Mouse (Mus musculus) left cerebral cortex, postnatal 14 days (tissue): ENCODE results near the gene Mphosph9. TPM values are rescaled to one million over a fixed set of nuclear protein-coding genes. Genes with fewer than 3 reads are reported as not detected.

Experiments
- DNase-seq, 2 experiments: peaks; one replicate each; pipeline ENCODE4 v3.0.0; 2021 to 2022; ENCODE audit warnings: low spot score in 2 of 2, mixed read lengths in 1 of 2
- intact Hi-C: fragments of 180-260 bp; cut with DNase I; formaldehyde crosslinking; loops from one replicate; pipeline ENCODE4 v1.15.1; 2025
- total RNA-seq, 2 experiments: library from RNA; stranded (reverse); gene quantifications; 2 replicates each; pipeline ENCODE4 v1.2.3; 2021

Mphosph9 gene
- total RNA-seq, 2 experiments from 2014 or later, result 17.5 to 18.9 TPM

DNA sequence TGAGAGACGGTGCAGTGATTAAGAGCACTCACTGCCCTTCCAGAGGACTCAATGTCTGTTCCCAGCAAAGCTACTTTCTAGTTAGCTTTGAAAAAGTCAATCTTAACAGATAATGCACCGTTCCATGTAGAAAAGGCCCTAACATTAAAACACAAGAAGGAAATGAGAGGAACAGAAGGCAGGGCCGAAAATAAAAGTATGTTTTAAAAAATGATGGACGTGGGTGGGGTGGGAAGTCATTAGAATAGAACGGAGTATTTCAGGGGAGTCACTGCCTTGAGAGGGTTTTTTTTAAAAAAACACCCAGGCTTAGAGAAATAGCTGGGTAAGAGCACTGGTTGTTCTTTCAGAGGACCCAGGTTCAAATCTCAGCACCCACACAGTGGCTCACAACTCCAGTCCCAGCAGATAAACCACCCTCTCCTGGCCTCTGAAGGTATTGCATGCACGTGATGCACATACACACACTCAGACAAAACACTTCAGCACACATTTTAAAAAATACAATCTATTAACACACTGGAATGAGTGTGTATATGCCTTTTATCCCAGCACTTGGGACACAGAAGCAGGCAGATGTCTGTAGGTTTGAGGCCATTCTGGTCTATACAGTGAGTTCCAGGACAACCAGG lies 40.0 kb downstream of the Mphosph9 start:
- DNase-seq, result peak; percentile 44 to 46
- intact Hi-C loops, result no loop called here

DNA sequence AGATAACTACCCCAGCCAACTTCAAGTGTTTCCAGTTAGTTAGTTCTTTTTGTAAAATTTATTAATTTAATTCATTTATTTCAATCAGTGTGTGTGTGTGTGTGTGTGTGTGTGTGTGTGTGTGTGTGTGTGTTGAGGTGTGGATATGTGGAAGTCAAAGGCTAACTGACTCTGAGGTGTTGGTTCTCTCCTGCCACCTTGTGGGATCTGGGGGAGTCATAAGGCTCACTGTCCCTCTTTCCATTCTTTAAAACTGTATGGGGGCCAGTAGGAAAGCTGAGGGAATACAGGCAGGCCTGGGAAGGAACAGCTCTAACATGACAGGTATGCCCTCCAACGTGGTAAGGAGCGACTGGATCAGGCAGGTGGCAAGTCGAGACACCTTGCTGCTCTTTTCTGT lies 43.4 kb downstream of the Mphosph9 start:
- intact Hi-C loops, result no loop called here

DNA sequence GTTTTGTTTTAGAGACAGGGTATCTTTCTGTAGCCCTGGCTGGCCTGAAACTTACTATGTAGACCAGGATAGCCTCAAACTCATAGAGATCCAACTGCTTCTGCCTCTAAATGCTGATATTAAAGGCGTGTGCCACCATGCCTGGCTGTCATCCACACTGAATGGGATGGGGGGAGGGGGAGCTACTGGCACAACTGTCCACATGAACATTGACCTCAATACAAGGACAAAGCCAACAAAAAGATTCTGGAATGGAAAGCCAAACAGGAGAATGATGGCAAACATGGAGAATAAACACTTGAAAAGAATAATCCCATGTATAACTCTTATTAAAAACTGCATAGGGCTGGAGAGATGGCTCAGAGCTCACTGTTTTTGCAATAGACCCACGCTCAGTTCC lies 44.9 kb downstream of the Mphosph9 start:
- DNase-seq, result no peak
- intact Hi-C loops, result no loop called here

More for the DNA sequence above, 43.4 kb downstream of the Mphosph9 start:
- DNase-seq, result no peak

DNA sequence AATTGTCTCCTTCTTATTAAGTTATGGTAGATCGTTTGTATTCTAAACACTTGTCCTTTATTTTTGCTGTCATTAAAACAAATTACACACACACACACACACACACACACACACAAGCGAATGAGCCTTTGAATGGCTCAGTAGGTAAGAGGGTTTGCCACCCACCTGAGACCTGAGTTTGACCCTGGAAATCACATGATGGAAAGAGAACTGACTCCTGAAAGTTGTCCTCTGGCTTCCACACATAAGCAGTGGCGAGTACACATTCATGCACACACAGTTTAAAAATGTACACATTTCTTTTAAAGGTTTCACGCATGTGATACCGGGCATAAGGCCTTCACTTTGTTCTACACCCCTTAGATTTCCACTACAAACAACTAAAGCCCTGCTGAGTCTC lies 57.5 kb downstream of the Mphosph9 start:
- intact Hi-C loops, result no loop called here
- no peak for DNase-seq

DNA sequence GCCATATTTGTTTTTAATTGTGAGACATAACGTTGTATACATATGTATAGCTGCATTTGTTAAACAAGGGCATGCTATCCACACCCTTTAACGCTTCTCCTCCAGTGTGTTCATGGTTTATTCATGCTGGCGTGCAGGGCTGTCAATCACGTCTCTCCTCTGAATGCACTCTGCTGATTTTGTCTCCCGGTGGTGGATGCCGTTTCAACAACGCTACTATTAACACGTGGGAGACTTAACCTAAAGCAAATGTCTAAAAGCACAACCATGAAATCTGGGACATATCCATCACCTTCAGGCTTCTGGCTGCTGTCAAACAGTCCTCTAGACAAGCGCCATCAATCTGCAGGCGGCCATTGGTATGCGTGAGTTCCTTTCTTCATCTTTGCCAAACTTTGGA lies 58.1 kb downstream of the Mphosph9 start:
- no peak for DNase-seq
- intact Hi-C loops, result no loop called here

DNA sequence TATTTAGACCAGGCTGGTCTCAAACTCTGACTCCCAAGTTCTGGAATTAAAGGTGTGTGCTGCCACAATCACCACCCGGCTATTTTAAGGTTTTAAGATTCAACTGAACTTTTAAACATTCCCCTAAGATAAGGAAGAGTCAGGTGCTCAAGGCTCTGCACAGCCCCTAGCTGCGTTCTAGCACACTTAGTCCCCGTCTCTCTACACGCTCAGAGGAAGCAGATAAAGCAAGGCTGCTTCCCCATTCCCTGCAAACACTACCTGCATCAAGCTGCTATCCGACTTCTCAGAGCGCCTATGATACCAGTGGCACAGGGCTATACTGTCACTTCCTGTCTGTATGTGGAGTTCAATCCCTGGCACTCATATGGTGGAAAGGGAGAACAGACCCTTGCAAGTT lies 60.1 kb downstream of the Mphosph9 start:
- no peak for DNase-seq
- intact Hi-C loops, result no loop called here

DNA sequence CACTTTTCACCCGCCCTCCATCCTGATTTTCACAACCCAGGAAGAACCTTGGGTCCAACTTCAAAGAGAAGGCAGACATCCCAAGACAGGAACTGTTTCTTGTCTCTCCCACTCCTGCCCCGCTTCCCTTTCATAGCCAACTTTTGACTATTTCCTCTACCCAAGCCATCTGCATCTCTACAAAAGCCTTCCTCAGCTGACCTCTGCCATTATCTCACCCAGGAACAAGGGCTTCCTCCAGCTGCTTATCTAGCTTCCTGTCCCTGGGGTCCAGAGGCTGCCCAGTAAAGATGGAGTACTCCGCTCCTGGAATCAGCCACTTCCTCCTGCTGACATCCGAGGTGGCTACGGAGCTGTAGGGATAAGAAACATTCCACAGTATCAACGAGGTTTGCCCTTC lies 61.0 kb downstream of the Mphosph9 start:
- DNase-seq, result no peak
- intact Hi-C loops, result no loop called here

DNA sequence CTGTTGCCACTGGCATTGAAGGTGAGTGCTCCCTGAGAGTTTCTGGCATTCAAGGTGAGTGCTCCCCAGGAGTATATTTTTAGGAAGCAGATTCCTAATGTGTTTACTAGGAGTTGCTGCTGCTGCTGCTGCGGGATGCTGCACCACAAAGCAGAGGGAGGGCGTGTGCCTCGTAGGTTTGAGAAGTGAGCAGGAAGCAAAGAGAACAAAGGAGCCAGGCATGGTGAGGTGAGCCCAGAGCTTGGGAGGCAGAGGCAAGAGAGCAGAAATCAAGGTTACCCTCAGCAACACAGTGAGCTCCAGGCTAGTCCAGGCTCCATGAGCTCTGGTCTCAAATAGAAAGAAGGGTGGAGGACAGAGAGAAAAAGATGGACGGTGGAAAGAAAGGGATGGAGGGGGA lies 64.5 kb downstream of the Mphosph9 start:
- DNase-seq, result no peak
- intact Hi-C loops, result no loop called here

DNA sequence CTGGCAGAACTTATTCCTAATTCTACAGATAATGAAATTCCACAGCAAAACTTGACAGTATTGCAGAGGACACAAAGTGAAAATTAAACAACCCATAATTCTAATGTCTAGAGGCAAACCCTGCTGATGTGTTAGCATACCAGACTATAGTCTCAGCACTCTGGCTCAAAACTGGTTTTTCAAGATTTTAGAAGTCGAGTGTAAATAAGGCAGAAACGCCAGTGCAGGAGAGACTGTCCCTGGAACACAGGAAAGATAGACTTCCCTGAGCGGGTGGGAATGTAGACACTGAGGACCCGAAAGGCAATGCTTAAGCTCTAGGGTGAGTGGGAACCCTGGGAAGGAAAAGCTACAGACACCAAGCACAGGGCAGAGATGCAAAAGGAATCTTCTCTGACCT lies 65.7 kb downstream of the Mphosph9 start:
- no peak for DNase-seq
- intact Hi-C loops, result no loop called here

DNA sequence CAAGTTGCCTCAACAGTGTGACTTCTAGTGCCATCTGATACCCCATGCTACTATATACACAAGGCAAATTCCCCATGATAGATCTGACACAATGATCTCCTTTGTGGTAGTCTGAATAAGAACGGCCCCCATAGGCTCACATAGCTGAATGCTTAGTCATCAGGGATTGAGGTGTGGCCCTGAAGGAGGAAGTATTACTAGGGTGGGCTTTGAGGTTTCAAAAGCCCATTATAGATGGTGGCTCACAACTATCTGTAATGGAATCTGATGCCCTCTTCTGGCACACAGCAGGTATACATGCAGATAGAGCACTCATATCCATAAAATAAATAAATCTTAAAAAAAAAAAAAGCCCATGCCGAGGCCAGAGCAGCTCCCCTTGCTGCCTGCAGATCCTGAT lies 68.6 kb downstream of the Mphosph9 start:
- intact Hi-C loops, result no loop called here
- peak in 1 of 2 experiments; percentile 27 for DNase-seq

DNA sequence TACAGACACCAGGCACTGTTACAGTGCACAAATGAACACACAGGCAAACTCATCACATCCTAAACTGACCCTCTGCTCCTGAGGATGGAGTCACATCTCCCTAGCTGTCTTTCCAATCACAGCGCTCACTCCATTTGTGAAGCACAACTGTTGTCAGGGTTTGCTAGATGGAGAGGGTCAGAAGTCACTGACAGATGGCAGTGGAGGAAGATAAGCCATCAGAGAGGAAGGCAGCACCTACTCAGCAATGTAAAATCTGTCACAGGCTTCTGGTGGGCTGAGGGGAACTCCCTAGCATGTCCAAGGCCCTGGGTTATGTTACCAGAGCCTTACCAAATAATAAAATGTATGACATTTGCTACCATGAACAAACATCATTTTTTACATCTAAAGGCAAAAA lies 69.7 kb downstream of the Mphosph9 start:
- no peak for DNase-seq
- intact Hi-C loops, result no loop called here

DNA sequence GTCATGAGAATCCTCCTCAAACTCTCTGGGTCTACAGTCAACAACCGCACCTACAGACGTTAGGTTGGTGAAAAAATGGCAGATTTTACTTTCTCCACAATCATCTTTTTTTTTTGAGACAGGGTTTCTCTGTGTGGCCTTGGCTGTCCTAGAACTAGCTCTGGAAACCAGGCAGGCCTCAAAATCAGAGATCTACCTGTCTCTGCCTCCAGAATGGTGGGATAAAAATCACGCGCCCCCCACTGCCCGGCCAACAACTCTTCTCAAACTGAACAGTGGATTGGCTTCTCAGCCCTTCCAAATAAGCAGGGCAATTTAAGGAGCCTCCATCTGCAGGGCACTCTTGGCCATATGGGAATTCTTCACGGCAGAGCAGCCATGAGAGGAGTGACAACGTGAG lies 72.6 kb downstream of the Mphosph9 start:
- DNase-seq, result no peak

DNA sequence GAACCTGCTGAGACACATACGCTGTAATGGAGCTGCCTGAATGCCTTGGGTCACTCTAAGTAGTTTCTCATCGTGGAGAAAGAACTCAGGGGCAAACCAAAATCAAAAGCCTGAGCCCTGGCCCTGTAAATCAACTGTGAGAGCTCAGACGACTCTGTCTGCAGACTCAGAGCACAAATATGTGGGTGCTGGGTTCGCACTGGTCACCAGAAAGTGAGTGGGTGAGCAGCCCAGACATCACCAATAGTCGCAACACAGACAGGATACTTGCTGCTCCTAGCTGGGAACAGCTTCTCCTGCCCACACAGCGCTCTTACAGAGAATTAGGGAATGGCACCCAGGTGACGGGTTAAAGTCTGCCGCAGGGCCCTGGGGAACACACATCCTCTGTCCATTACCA lies 74.2 kb downstream of the Mphosph9 start:
- DNase-seq, result peak in 1 of 2 experiments; percentile 40
- intact Hi-C loops, result no loop called here

More for the DNA sequence above, 72.6 kb downstream of the Mphosph9 start:
- intact Hi-C loops, result no loop called here

DNA sequence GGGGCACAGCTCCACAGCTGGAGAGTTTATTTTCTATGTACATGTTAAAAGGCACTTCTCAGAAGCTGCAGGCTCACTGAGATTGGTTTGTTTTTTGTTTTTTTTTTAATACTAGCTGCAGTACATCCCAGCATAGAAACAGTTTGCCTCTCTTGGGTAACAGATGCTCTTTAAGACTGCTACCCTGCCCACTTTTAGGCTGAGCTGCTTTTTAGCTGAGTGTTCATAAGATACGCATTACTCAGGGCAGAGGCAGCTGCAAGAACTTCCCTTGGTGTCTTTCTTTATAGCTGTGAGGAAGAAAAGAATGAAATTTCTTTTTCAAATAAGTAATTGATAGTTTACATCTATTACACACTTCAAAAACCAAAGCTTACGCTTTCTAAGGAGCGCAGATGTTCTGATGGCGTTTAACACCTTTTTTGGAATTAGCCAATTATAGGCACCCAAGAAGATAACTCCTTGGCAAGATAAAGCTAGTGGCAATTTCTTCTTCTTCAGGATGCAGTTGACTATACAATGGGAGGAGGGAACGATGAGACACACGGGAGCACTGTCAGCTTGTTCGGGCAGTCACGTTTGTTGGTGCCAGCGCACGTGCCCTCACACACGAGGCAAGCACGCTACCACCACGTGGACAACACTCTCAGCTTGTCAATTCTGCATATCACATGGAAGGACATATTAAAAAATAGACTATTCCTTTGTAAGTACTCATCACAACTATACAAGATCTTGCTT lies 75.0 kb downstream of the Mphosph9 start:
- intact Hi-C loops, result no loop called here
- DNase-seq, result peak; percentile 38 to 70

DNA sequence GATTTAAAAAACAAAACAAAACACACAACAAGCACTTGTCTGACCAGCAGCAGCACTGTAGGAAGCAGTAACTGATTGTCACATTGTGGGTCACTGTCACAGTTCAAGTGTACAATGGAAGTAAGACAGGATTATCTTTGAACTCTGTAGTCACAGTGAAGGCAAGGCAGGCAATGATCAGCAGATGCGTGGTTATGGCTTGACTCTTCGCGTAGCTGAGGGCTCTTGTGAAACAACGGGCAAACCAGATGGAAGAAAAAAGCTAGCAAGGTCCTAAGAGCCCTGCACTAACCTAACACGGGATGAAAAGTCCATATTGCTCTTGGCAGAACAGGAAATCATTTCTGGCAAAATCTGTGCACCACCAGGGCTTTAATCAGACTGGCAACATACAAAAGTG lies 76.7 kb downstream of the Mphosph9 start:
- DNase-seq, result no peak
- intact Hi-C loops, result no loop called here

DNA sequence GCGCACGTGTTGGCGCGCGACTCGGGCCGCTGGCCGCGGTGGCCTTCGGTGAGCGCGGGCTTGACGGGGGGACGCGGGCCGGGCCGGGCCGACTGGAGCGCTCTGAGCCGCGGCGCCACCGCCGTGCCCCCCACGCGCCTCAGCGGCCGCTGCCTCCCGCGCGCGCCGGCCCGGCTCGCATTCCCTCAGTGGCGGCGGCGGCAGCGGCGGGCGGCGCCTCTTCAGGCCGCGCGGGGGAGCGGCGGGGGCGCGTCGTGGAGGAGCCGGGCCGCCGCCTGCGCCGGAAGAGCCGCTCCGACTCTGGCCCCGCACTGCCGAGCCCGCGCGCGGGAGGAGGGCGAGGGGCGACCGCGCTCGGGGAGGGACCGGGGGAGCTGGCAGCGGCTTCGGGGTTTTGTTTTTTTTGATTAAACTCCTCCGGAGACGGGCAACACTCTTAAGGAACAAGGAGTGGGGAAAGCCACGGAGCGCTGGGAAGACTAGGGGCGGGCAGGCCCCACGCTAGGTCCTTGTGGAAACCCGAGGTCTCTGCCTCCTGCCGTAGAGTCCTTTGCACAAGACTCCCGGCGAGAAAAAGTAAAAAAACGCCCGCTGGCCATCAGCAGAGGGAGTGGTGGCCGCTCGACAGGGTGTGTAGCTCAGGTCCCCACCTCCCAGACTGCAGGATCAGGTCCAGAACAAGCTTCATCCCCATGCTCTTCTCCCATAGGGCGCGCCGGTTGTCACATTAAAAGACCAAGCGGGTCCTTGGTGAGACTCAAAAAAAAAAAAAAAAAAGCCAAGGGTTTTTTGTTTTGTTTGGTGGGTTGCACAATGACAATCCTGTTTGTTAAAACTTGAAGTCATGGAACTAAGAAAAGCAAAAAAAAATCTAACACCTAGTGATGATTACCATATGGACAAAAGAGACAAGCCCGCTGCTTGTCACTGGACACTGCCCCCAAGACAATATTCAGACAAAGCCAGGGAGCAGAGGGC lies 77.9 kb downstream of the Mphosph9 start, which contains the start of gene Pitpnm2:
Pitpnm2 (minus strand) TSS at position 147 of the 978 bp plus-strand sequence.
- DNase-seq, result peak in 1 of 2 experiments; percentile 39
- intact Hi-C loops, result loop anchor here (2.0 to 5.0 kb wide), 3 partner anchors 29 to 83 kb away; no protein-coding TSS in a partner anchor

DNA sequence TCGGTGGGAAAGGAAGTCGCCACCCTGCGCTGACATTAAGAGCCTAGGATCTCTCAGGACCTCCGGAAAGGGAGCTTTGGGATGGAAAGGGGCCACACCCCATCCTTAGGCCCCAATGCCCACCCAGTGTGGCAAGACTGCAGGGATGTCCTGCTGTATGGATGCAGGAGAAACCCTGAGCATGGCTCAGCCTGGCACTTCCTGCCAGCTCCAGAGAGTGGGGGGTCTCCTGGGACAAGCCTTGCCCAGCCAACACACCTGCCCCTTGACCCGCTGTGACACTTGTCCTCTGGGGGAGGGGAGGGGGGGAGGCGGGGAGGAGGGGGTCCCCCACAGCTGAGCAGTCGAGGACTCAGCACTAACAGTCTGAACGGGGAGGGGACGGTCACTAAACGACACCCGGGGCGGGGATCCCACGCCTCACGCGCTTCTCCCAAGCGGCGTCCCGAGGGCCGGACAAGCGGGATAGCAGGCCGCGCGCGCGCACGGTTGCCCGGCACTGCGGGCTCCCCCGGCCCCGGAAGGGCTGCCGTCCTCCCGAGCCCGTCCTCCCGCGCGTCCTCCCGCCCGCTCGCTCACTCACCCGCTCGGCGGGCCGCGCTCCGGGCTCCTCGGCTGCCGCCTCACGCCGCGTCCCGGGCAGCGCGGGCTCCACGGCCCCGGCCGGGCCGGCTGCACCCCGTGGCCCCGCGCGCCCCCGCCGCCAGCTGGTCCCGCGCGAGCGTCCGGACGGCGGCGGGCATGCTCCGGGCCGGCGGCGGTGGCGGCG lies 78.7 kb downstream of the Mphosph9 start:
- peak; percentile 19 to 45 for DNase-seq
- intact Hi-C loops, result loop anchor here (2.0 to 5.0 kb wide), 3 partner anchors 28 to 82 kb away; no protein-coding TSS in a partner anchor

DNA sequence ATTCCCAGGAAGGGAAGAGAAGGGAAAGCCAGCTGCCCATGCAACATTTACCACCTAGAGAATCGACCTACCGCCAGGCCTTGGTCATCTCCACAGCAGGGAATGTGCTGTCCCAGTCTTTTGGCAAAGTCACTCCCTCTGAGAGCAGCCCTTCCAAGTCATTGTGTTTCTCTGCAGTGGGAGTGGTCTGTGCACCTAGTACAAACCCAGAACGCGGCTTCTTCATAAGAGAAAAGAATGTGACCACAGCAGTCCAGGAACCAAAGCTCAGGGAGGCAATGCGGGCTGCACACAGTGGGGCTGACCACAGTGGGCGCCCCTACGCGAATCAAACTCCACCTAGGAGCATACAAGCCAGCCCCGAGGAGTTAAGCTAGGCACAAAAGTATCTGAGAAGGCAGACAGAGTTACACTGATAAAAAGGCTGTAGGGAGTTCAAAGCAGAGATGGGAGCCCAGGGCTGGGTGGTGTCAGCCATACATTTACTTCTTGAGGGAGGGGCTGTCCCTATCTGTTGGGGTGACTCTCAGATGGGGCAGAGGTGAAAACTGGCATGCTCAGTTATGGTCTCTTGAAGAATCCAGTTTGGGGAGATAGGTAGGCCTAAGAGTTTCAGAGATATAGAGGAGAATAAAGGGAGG lies 79.7 kb downstream of the Mphosph9 start:
- DNase-seq, result no peak

More for the DNA sequence above, 79.7 kb downstream of the Mphosph9 start:
- intact Hi-C loops, result loop anchor here (2.0 to 5.0 kb wide), 3 partner anchors 27 to 81 kb away; no protein-coding TSS in a partner anchor
